Mouse (Mus musculus) kidney, postnatal 36 days (tissue): Measurements from ENCODE around the gene Egfl8.
A peak's percentile ranks its signal among the peaks of the same experiment; 100 is the strongest.

Experiments
- DNase-seq, 2 experiments: peaks; one replicate each; pipeline ENCODE4 v3.0.0; 2021 to 2022; ENCODE audit warnings: mixed read lengths in 2 of 2

The Egfl8 gene

DNA sequence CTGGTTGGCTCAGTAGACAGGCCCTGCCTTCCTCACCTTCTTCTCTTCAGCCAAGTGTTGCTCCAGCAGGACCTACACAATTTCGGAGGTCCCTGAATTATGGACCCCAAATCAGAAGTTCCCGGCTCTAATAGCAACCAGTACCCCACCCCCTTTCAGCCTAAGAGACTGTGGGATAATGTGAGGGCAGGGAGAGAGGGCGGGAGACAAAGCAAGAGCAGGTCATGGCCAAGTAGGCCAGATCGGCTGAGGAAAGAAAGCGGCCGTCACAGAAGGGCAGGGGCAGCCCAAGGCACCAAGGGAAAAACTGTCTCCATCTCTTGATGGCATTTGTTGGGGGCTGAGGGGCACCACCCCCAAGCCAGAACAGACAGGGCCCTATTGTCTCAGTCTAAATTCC lies at the start of gene Egfl8:
Egfl8 (minus strand) TSS at position 101 of the 400 bp plus-strand sequence.
- no peak for DNase-seq

DNA sequence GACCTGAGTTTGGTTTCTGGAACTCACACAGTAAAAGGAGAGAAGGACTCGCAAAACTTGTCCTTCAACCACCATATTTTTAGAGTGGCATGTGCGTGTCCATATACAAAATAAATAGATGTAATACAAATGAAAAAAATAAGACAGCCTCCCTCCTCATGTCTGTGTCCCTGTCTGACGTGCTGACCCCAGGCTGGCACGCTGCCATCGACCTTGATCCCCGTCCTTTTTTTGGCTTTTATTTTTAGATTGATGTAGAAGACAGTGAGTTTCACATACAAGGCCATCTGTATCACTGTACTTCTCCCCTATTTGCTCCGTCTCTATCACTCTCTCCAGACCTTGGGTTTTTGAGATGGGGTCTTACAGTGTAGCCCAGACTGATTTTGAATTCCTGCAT lies 48.7 kb upstream of the Egfl8 start:
- no peak for DNase-seq

DNA sequence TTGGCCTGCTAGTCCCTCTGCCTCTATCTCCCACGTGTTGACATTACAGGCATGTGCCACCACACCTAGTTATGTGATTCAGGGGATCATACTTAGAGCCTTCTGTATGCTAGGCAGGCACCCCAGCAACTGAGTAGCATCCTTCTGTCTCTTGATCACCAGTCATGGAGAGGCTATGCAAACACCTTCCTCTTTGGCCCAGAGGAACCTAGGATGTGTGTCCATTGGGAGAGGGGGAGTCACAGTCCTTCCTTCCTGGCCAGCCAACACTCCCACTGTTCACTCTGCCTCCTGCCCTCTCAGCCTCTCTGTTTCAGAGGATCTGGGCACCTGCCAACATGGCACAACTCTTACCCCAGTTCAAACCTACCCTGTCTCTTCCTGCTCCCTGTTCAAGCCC lies 47.8 kb upstream of the Egfl8 start:
- DNase-seq, result no peak

DNA sequence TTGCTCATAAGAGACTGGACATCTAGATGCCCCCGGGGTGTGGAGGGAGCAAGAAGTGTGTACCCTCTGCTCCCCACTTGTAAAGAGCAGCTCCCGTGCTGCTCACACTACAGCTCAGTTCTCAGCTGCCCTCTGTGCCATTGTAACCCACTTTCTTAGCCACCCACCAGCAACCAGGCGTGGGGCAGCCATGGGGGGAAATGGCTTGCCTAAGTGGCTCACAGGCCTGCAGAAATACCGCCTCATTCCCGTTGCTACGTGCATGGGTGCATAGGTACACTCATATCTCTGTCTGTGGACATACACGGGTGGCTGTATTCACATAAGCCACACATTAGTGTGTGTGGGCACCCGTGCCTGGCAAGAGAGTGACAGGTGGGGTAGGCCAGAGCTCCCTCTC lies 47.2 kb upstream of the Egfl8 start:
- no peak for DNase-seq

DNA sequence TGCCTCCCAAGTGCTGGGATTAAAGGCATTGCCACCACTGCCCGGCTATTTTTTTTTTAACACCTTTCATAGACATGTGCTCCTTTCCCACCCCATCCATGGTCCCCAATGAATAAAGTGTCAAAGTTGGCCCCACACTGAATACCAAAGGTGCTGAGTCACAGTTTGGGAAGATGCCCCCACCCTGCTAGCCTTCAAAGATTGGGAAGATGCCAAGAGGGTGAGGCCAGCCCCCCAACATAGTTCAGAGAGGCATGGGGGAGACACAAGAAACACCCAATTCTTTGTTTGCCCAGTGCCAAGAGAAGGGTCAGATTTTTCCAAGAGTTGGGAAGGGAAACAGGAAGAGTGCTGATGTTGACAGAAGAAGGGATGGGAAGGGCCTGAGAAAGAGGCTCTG lies 46.7 kb upstream of the Egfl8 start:
- no peak for DNase-seq

DNA sequence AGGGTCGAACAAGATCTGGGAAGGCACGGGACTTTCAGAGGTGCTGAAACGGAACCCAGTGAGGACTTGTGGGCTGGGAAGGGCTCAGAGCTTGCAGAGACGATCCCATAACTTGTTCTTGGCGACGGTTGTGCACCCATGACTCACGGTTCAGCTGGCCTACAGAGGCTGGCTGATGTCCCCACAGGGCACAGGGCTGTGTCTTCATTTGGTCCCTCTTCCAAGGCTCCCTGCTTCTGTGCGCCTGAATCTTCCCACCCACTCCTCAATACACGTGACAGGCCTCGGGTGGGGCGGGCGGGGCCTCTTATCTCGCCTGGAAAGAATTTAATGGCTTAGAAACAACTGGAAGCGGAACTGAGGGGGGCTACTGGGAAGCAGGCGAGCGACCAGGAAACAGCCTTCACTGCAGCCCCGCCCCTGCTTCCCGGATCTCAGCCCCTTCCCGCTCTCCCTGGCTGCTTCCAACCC lies 45.4 kb upstream of the Egfl8 start:
- DNase-seq, result peak; percentile 82 to 88

DNA sequence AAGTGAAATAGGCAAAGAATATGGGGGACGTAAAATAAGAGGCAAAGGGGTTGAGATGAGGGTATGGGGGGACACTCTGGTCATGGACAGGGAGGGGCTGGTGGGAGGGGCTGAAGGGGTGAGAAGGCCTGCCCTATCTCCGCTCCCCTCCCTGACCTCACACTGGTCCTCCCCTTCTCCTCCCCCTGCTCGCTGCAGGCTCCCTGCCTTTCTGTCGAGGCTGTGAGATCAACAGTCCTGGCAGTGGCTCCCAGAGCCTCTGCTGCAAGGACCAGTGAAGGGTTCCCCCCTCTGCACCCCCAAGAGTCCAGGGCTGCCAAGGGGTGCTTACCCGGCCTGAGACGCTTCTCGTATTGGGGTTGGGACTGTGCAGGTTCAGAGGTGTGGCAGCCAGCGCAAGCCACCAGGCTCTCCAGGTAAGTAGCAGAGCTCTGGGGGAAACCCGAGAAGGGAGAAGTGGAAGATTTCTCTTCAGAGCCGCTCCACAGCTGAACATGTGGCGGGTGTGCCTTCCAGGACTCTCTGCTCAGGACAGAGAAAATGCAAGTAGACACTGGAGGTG lies 44.6 kb upstream of the Egfl8 start:
- DNase-seq, result no peak

DNA sequence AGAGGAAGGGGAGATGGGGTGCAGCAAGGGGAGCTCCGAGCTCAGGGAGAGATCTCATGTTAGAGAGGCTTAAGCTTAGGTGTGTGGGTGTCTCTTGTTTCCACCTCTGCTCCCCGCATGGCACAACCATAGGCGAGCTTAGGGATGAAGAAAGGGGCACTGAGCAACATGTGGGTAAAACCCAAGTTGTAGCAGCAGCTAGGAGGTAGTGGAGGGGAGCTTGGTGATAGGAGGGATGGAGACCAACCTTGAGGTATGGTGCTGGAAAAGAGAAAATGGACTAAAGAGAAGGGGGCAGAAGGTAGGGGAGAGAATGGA lies 44.1 kb upstream of the Egfl8 start:
- no peak for DNase-seq

DNA sequence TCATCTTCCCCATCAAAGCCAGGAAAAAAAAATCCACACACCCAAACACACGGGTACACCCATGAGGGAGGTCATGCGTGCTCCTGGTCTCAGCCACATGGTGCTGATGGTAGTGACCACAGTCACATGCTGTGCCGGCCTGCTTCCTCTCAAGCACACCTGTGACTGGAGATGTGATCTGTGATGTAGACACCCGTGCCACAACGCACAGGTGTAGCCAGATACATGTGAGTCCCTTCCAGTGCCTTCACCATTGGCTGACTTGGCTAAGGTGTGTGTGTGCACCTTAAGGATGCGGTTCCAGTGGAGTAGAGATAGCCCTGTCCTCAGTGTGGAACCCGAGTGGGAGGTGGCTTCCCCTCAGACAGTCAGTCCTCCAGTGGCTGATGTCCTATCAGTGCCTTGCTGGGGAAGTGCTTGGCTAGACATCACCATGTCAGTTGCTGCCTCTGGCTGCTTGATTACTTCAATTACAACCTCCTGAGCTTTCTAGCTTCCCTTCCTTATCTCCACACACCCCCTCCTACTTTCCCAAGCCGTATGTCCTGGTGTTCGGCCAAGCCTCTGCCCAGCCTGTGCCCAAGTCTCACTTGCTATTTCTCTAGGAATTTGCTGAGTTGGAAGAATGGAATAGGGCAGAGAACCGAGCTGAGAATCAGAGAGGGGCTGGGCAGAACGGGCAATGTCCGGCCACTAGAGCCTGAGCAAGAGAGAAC lies 43.6 kb upstream of the Egfl8 start:
- DNase-seq, result peak; percentile 41 to 43

DNA sequence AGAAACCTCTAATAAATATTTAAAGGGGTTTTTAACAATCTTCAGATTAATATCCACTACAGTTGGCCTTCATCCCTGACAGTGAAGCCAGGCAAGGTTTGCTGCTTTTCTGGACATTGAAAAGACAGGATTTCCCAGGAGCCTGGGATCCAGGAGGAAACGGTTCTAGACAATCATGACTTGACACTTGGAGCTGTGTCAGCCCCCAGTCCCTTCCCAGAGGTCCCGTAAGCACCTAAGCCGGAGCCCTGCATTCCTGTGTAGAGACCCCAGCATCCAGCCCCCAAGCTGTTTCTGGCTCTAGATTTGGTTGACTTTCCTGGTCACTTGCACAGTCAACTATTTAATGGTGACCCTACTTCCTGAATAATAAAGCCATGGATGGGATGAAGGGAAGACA lies 42.8 kb upstream of the Egfl8 start:
- no peak for DNase-seq

DNA sequence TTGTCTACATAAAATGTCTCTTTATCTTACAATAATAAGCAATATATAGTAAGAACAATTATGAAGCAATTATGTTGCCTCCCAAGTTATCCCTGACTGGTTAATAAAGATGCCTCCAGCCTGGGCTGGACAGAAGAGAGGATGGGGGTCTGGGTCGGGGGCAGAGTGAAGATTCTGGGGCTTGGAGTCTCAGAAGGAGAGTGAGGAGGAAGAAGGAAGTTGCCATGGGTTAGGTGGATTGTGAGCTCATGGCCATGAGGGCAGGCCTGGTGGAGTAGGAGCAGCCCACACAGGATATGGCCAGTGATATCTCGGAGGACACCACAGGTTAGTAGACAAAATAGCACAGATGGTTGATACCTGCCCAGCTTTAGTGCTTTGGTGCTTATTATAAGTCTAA lies 42.4 kb upstream of the Egfl8 start:
- DNase-seq, result no peak

DNA sequence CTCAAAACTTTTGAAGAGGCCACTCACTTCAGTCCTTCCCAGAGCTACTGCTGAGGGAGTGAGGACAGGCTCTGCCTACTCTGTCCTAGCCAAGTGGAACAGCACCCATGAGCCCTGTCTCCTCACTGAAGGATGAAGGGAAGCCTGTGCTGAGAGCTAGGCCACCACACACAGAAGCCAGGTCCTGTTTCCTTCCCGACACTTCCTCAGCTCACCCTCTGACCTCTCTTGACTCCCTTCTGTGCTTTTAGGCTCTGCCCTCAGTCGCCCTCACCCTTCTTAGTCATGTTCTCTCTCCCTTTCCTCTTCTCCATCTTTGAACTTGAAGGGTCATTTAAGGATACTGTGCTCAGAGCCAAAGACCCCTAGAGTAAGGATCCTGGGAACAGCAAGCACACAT lies 41.5 kb upstream of the Egfl8 start:
- no peak for DNase-seq

DNA sequence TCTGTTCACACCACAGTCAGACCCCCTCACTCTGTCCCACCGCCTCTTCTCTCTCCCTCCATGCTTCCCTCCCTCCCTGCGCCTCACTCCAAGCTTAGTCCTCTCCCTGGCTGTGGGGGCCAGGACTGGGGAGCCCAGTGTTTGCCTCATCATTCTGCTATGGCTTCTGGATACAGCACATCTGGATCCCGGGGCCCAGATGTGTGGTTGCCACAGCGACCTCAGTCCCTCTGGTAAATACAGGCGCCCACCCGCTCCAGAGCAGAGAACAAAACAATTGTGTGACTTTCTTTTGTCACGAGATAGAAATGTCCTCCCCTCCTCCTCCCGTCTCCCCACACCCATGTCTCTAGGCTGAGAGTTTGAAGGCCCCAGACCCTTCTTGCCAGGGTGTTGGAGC lies 40.9 kb upstream of the Egfl8 start:
- no peak for DNase-seq

DNA sequence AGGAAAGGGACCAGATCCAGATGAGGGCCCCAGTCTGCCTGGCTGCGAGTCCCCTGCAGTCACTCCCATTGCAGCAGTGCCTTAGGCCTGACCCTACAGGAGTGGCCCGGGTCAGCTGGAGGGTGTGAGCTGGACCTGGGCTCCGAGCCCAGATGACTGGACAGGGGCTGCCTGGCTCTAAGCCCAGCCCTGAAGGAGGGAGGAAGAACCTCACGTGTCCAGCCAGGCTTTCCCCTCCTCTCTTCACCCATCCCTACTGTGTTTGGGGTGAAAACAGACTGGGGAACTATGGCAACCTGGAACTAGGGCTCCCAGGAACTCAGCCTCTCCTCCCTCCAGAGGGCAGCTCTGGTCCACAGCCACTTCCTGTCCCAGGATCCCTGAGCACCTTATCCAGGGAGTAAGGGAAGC lies 39.8 kb upstream of the Egfl8 start:
- peak; percentile 92 to 93 for DNase-seq

DNA sequence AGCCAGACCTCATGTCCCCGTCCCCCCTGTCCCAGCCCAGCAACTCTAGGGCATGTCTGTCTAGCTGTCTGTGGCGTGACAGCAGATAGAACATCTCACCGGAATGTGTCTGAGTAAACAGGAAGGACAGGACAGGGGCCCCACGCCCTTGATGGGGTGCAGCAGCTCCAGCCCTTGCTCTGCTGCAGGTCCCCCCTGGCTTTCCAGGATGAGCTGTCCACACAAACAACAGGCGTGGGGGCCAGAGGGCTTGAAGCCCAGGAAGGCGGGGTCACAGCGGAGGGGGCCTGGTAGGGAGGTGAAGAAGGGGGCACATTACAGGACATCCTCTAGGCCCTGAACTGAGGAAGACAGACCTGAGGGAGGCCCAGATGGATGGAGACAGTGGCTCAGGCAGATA lies 39.4 kb upstream of the Egfl8 start:
- peak; percentile 78 to 87 for DNase-seq

DNA sequence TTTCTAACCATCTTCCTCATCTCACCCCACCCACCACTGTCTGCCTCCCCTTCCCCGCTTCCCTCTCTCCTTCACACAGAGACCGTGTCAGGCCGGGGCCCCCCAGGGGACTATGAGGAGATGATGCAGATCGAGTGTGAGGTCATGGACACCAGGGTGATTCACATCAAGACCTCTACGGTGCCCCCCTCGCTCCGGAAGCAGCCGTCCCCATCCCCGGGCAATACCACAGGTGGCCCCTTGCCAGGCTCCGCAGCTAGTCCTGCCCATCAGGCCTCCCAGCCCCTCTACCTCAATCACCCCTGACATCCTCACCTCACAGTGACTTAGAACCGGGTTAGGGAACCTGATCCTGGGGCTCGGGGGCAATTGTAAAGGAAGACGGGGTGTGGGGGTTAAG lies 38.6 kb upstream of the Egfl8 start:
- DNase-seq, result no peak

DNA sequence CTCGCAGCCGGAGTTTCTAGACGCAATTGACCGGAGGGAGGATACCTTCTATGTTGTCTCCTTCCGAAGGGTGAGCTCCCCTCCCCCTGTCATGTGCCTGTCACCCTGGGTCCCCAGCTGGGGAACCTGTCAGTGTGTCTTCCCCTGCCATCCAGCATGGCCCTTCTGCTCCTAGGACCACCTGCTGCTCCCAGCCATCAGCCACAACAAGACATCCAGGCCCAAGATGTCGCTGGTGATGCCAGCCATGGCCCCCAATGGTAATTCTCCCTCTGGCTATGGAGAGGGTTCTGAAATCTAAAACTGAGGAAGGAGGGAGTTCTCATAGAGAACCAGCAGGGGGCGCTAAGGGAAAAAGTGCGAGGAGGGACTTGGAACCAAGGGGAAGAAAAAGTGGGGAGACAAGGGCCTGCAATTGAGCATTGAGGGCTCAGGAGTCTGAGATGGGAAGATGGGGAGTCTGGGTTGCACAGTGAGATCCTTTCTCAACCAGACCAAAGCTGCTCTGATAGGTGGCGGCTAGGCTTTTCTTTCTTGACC lies 38.0 kb upstream of the Egfl8 start:
- peak; percentile 41 to 80 for DNase-seq

DNA sequence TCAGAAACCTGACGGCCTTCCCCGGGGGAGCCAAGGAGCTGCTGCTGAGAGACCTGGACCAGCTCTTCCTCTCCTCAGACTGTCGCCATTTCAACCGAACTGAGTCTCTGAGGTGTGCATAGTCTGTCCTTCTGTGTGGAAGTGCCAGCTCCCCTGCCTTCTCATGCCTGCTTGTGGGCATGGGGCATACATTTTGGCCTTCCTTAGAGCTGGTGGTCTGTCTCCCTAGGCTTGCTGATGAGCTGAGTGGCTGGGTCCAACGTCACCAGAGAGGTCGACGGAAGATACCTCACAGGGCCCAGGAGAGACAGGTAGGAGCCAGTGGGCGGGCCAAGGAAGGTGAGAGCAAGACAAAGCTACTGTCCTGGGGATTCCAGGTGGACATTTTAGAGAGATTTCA lies 37.2 kb upstream of the Egfl8 start:
- DNase-seq, result no peak

DNA sequence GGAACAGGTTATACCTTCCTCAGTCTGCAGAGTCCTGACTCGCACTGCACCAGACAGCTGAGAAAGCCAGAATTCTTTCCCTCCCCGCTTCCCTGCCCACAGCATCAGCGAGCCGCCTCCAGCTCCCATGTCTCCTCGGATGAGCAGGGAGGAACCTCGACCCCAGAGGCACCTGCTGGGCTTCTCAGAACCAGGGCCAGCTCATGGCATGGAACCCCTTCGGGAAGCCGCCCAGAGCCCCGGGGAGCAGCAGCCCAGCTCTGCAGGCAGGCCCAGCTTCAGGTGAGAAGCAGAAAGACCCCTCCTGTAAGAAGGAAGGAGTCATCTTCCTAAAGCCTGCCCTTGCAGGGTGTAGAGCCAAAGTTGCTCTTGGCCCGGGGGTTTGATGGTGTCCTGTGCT lies 36.8 kb upstream of the Egfl8 start:
- no peak for DNase-seq

DNA sequence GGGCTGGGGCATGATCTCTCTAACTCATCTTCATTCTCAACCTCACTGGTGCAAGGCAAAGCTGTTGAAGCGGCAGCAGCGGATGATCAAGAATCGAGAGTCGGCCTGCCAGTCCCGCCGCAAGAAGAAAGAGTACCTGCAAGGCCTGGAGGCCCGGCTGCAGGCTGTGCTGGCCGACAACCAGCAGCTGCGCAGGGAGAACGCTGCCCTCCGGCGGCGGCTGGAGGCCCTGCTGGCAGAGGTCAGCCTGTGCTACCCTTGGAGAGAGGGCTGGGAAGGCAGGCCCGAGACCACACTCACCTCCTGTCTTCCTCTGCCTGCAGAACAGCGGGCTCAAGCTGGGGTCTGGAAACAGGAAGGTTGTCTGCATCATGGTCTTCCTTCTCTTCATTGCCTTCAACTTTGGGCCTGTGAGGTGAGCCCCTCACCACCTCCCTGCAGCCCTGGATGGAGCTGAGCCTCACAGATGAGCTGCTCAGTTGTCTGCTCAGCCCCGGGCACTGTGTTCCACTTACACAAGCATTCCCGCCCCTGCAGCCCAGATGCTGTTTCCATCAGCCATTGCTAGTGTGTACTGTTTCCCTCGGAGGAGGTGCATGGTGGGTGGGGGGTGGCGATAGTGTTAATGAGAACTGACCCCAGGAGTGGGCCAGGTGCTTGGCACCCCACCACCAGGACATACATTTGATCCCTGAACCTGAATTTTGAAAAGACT lies 35.9 kb upstream of the Egfl8 start:
- peak; percentile 56 to 84 for DNase-seq

DNA sequence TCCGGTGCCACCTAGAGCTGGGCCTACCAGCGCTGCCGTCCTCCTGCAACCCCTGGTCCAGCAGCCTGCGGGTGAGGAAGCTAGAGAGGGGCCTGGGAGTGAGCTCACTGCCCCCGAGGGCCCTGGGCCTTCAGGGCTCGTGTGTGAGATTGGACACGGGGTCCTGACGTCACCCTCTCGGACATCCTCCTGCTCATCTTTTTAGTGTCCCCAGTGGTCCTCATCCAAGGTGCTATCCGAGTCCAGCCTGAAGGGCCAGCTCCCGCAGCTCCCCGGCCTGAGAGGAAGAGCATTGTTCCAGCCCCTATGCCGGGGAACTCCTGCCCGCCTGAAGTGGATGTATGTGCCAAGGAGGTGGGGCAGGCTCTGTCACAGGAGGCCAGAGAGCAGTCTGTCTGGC lies 35.0 kb upstream of the Egfl8 start:
- DNase-seq, result no peak

DNA sequence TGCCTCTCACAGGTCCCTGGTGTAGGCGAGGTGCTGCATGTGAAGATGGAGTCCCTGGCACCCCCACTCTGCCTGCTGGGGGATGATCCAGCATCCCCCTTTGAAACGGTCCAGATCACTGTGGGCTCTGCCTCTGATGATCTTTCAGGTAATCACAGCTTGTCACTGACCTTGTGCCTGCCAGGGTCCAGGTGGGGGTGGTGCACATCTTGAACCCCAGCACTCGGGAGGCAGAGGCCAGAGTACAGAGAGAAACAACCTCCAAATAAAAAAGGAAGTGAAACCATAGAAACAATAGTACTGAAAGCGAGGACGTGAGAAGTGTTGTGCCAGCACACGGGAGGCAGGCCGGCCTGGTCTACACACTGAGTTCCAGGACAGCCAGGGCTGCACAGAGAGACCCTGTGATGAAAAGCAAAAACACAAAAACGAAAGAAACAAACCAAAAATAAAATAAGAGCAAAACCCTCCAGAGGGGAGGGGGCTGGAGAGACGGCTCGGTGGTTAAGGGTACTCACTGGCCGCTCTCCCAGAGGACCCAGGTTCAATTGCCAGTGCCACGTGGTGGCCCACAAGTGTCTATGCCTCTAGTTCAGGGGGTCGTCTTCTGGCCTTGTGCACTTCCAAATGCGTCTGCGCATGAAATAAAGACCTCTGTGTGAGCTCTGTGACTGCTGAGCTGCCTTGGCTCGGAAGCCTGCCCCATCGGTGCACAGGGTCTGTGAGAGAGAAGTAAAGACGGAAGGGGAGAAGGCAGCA lies 33.5 kb upstream of the Egfl8 start:
- DNase-seq, result no peak

DNA sequence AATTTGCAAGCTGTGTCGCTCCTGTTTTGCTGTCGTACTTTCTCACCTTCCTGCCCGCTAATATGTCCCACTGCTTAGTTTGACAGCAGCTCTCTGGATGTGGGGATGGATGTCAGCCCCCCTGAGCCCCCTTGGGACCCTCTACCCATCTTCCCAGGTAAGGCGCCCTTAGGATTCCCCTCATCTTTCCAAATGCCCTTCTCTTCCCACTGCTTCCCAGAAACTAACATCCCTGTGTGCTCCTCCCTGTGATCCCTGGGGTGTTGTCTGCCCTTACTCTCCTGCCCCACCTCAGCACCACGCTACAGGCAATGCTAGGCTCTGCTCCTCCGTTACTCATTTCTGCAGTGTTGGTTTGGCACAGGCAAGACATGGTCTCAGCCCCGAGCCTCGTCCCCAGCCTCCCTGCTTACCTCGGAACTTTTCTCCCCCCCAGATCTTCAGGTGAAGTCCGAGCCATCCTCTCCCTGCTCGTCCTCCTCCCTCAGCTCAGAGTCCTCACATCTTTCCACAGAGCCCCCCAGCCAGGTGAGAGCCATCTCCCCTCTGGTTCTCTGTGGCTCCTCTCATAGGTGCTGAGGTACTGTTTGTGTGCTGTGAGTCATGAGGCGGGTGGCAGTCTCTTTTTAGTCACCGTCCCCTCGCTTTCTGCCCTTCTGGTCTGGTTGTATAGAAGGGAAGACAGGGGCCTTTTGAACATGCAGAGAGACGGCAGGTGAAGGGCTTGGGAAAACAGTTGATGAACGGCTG lies 32.5 kb upstream of the Egfl8 start:
- no peak for DNase-seq
